Mouse (Mus musculus): Measurements from ENCODE around the gene Nrp2. TPM values are rescaled to one million over a fixed set of nuclear protein-coding genes. Genes with fewer than 3 reads are reported as not detected.

Gene Nrp2
- polyA plus RNA-seq, 1 experiment from 2014 or later, result 1.7 TPM

GRCm38 (mm10) chr1:62704117-62704888 is 1.2 kb downstream of the Nrp2 start:
- DNase-seq (ENCODE audit: low spot score), result no peak

GRCm38 (mm10) chr1:62704889-62705516 is 1.9 kb downstream of the Nrp2 start:
- no peak for DNase-seq (ENCODE audit: low spot score)

GRCm38 (mm10) chr1:62705517-62705981 is 2.5 kb downstream of the Nrp2 start:
- DNase-seq (ENCODE audit: low spot score), result no peak

GRCm38 (mm10) chr1:62706085-62707021 is 3.3 kb downstream of the Nrp2 start:
- no peak for DNase-seq (ENCODE audit: low spot score)

GRCm38 (mm10) chr1:62707101-62707912 is 4.2 kb downstream of the Nrp2 start:
- no peak for DNase-seq (ENCODE audit: low spot score)

- DNase-seq (ENCODE audit: low spot score), result no peak
Observed at GRCm38 (mm10) chr1:62707913-62708860, 5.1 kb downstream of the Nrp2 start.

GRCm38 (mm10) chr1:62709770-62710335 is 6.8 kb downstream of the Nrp2 start:
- no peak for DNase-seq (ENCODE audit: low spot score)

- DNase-seq (ENCODE audit: low spot score), result no peak
Observed at GRCm38 (mm10) chr1:62713021-62713676, 10.1 kb downstream of the Nrp2 start.

GRCm38 (mm10) chr1:62715004-62715403 is 11.9 kb downstream of the Nrp2 start:
- DNase-seq (ENCODE audit: low spot score), result no peak

- DNase-seq (ENCODE audit: low spot score), result no peak
Observed at GRCm38 (mm10) chr1:62715692-62716091, 12.6 kb downstream of the Nrp2 start.

GRCm38 (mm10) chr1:62716836-62717478 is 13.9 kb downstream of the Nrp2 start:
- no peak for DNase-seq (ENCODE audit: low spot score)

GRCm38 (mm10) chr1:62717552-62718236 is 14.6 kb downstream of the Nrp2 start:
- no peak for DNase-seq (ENCODE audit: low spot score)

- DNase-seq (ENCODE audit: low spot score), result no peak
Observed at GRCm38 (mm10) chr1:62718237-62718571, 15.1 kb downstream of the Nrp2 start.

- no peak for DNase-seq (ENCODE audit: low spot score)
Observed at GRCm38 (mm10) chr1:62718750-62719149, 15.7 kb downstream of the Nrp2 start.

- DNase-seq (ENCODE audit: low spot score), result no peak
Observed at GRCm38 (mm10) chr1:62719770-62720169, 16.7 kb downstream of the Nrp2 start.

GRCm38 (mm10) chr1:62720176-62720575 is 17.1 kb downstream of the Nrp2 start:
- no peak for DNase-seq (ENCODE audit: low spot score)

All from thymus, postnatal 0 days (tissue).